Mouse (Mus musculus): Measurements from ENCODE around the gene Gm10057.
"Not testable (repeated sequence)": the region's sequence is repeated elsewhere in the genome, so short reads cannot be mapped to it uniquely, and the experiment has no call there.

Gene Gm10057

GRCm38 (mm10) chrX:154054939-154055338 lies at the start of gene Gm10057:
Gene Gm10057, minus strand, starts transcription at chrX:154055039.
- not testable (repeated sequence) for DNase-seq (ENCODE audit: low spot score)

GRCm38 (mm10) chrX:154033727-154034126 lies 21.1 kb downstream of the Gm10057 start, which contains the start of gene 4921511M17Rik:
Gene 4921511M17Rik, minus strand, starts transcription at chrX:154033827.
- DNase-seq (ENCODE audit: low spot score) = not testable (repeated sequence)

GRCm38 (mm10) chrX:154012540-154012939 lies 42.3 kb downstream of the Gm10057 start, which contains the start of gene Samt1:
Gene Samt1, minus strand, starts transcription at chrX:154012640.
- DNase-seq (ENCODE audit: low spot score) = not testable (repeated sequence)
